Mouse (Mus musculus) embryonic stem cell, embryonic (primary cell): ENCODE data around the gene Tes3-ps.

Source experiments
- CTCF ChIA-PET, 4 experiments: fragments of 300-600 bp in 2 of 4; fragments of 350-600 bp in 2 of 4; sonication (Branson Sonifier 250); formaldehyde crosslinking; loops; one replicate each; lab custom pipeline; 2022; ENCODE audit warnings: inconsistent platforms in 2 of 4; lab: Charles Lee
- POLR2A ChIA-PET, 4 experiments: fragments of 300-600 bp in 2 of 4; fragments of 350-600 bp in 2 of 4; sonication (Branson Sonifier 250); formaldehyde crosslinking; loops; one replicate each; lab custom pipeline; 2022; ENCODE audit warnings: antibody characterized with exemption in 4 of 4, inconsistent platforms in 1 of 4; lab: Charles Lee

Gene Tes3-ps

DNA sequence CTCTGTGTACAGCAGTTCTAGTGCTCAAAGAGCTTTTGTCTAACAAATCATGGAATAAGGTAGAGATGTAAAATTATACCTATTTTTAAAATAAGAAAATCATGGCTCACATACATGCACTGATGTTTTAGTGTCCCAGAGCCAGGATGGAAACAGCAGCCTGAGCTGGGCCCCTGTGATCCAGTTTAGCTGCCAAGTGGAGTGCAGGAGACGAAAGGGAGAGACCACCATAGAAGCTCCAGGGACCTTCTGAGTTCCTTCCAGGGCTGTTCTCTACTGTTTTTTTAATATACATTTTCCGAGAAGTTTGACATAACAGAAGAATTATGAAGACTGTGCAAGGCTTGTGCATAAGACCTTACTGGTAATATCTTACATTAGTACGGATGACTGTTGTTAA, 15.2 kb upstream of the Tes3-ps start:
- ChIA-PET CTCF (no interaction called here), POLR2A (interaction anchor here in 1 of 4 experiments (3.2 kb wide), 1 partner anchor 9 kb away, joined by 12 read pairs; no protein-coding TSS in a partner anchor)

DNA sequence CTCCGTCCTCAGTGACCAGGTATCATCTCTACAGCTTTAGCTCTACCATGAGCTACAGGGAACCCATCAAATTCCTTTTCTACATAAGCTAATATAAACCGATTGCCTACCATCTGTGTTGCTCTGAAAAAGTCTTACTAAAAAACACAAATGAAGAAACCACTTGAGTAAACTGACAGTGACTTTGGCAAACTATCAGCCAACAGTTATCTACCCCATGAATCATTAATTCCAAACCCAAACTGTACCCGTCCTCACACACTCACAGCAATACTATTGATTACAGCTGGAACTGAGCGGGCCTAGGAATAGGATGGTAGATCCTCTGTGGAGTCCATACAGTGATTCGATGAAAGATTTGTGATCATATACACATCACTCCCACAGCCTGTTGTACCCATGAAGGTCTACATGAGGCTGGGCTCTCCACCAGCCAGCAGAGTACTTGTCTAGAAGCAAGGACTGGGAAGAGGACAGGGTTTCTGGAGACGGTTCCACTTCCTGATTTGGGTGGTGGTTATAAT, 14.2 kb upstream of the Tes3-ps start:
- CTCF ChIA-PET: no interaction called here
- POLR2A ChIA-PET: interaction anchor here in 2 of 4 experiments (1.2 to 3.2 kb wide), 3 partner anchors 10 to 14 kb away, joined by 3 to 12 read pairs (median 3); partner anchors contain the start of gene Tes3-ps (in 1 of the 2)

DNA sequence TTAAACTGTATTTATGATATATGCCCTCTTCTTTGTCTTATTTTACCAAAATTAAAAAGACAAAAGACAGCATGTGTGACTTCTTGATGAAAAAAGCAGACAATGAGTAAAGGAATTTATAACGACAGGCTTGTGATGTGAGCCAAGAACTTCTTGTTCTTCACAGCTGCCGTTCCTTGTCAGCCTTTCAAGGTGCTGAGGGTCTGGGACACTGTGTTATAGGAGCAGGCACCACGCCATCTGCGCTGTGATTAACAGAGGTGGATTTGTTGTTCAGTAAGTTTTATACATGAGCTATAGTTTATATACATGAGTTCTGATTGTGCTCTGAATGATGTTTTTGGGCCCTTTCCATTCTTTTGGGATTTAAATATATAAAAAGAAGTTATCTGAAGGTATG, 13.7 kb upstream of the Tes3-ps start:
- ChIA-PET CTCF (no interaction called here), POLR2A (interaction anchor here in 2 of 4 experiments (1.2 to 3.2 kb wide), 3 partner anchors 11 to 13 kb away, joined by 3 to 12 read pairs (median 3); partner anchors contain the start of gene Tes3-ps (in 1 of the 2))

DNA sequence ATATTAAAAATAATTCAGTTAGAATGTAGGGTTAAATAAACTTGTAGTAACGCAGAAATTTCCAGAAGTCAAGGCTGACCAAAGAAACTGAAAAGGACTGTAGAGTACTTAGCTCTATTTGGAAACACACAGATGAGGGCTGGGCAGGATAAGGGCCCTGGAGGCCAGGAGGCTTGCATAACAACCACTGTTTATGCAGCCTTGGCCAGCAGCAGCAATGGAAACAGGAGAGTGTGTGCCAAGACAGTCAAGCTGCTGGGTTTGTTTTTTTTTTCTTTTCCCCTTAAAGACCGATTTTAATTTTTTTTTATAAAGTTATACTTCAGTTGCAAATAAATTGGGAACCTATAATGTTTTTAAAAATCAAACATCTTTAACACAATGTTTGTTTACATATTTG, 13.1 kb upstream of the Tes3-ps start:
- ChIA-PET CTCF (no interaction called here), POLR2A (interaction anchor here in 2 of 4 experiments (0.9 to 3.2 kb wide), 4 partner anchors 11 to 31 kb away, joined by 3 to 12 read pairs (median 3); no protein-coding TSS in a partner anchor)

DNA sequence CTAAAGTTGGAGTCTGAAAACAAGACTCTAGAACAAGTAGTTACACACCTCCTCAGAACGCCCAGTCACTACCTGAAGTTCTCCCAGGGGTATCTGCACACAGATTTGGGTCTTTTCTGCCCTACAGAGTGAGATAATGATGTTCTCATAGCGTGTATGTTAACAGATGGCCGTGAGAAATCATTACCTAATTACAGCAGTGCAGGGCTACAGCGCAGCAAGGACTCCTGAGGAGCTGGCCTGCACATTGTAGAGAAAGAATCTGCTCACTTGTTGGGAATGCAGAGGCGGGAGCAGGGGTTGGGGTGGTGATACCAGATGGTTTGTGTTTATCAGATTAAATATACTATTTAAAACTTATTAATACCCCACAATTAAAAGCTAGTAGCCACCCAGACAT, 12.6 kb upstream of the Tes3-ps start:
- ChIA-PET POLR2A (interaction anchor here in 2 of 4 experiments (0.9 to 3.2 kb wide), 3 partner anchors 12 to 31 kb away, joined by 3 to 12 read pairs (median 3); no protein-coding TSS in a partner anchor), CTCF (no interaction called here)

DNA sequence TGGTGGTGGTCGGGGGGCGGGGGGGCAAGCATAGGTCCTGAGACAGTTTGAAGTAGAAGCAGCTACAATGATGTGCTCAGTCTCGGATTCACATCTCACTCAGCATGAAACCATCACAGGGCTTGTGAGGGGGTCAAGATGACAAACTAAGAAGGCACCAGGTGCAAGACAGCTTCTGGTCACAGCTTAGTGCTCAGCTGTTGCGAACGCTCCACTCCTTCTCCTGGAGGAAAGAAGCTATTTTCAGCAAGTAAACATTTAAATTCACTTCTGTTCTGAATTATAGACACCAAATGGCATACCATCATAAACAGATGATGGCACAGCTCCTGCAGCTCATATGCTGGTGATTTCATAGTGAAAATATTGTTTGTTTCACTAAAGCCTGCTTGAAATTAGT, 7.7 kb upstream of the Tes3-ps start:
- POLR2A ChIA-PET: interaction anchor here in 1 of 4 experiments (0.6 kb wide), 2 partner anchors 8 to 278 kb away, joined by 3 read pairs; no protein-coding TSS in a partner anchor
- CTCF ChIA-PET: no interaction called here

DNA sequence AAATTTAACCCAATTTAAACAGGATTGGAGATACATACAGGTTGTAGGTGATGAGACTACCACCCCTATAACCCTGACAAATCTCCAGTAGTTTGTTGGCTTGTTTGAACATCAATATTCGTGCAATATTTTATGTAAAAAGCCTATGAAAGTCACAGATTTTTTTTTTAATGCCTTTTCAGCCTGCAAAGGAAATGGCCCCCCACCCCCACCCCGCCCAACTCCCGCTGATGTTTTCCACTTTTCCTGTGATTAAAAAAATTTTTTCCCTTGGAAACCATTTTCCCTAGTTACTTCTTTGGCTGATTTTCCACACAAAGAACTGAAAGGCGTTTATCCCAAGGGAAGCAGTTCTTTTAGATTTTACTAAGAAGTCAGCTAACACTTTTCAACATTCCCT, 11.4 kb downstream of the Tes3-ps start, which contains the start of gene Ecm2:
Ecm2 (plus strand) TSS at position 301 of the 400 bp plus-strand sequence.
- ChIA-PET CTCF (no interaction called here), POLR2A (no interaction called here)

DNA sequence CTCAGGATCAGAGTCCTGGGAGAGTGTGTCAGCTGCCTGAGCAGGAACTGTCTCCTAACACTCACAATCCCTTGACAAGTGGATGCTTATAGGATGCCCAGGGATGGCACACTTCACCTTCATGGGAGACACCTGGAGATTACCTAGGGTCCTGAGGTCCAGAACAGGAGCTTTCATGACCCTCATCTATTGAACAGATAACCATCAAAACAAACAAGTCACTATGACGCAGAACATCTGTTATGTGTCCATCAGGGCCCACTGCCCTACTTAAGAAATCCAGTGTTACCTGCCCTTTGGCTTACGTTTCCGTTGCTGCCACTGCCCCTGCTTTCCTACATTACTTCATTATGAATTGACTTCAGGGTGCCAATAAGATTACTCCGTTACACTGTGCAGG, 12.7 kb downstream of the Tes3-ps start:
- ChIA-PET CTCF (no interaction called here), POLR2A (no interaction called here)

DNA sequence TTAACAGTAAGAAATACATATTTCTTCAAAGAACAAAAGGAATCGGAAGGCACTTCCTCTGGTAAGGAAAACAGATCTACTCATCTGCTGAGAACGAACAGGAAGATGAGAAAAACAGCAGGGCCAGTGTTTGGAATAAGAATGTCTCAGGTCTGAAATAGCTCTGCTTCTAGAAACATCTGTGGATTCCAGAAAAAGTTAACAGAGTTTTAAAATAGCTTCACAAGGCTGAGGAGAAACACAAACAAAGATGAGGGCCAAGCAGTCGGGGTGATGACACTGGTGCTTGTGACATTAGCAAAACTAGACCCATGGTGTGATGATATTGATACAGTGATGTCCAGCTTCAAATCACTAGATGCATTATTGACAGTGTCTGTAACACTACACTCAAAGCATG, 14.1 kb downstream of the Tes3-ps start:
- CTCF ChIA-PET: interaction anchor here in 1 of 4 experiments (0.6 kb wide), 1 partner anchor 191 kb away, joined by 10 read pairs; no protein-coding TSS in a partner anchor
- POLR2A ChIA-PET: no interaction called here

DNA sequence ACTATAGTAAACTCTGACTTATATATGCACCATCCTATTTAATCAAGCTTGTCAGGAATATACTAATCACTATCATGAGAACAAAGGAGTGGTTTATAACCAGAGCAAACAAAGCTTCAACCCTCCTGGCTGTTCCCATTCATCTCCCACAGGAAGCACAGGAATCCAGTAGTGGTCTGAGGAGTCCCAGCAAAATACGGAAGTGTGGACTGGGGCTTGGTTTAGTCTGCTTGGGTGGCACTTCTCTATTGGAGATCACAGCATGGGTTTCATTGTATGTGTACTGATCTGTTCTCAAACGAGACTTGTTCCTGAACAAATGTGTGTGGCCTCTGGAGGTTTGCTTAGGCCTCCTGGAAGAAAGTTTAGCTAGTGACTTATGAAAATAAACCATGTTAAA, 25.6 kb downstream of the Tes3-ps start:
- CTCF ChIA-PET: no interaction called here
- POLR2A ChIA-PET: no interaction called here

DNA sequence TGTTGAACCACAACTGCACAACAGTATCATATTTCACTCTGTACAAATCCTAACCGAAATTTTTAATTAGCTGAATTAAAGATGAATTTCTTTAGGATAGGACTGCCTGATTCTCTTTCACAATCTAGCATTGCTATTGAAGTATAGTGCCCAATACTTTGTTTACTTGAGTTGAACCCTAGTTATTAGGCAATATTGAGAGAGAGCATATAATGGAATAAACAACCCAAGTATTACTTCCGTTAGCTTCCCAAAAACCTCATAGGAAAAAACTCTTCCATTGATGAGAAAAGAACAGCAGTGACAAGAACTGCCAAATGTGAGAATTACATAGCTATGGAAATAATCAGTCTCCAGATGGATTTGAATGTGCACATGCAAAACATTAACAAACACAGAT, 33.1 kb downstream of the Tes3-ps start:
- ChIA-PET CTCF (no interaction called here), POLR2A (interaction anchor here in 1 of 4 experiments (1.3 kb wide), 1 partner anchor 27 kb away, joined by 3 read pairs; no protein-coding TSS in a partner anchor)

DNA sequence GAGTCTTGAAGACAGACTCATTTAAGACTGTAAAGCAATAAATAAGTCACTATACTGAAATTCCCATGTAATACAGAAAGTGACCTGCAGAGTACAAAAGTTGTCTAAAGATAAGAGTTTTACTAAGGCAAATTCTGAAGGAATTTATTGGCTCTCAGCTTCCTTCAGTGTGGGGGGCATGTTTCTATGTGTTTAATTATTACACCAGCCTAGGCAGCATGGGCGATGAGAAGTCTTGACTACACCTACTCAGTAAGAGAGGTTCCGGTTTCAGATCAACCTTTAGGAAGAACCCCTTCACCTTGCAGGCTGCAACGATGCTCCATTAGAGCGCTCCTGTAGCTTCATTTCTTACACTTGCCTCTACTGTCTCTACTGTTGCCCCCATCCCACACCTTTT, 37.5 kb downstream of the Tes3-ps start:
- CTCF ChIA-PET: no interaction called here
- POLR2A ChIA-PET: interaction anchor here in 1 of 4 experiments (0.8 to 1.6 kb wide), 2 partner anchors 16 to 42 kb away, joined by 3 to 4 read pairs; no protein-coding TSS in a partner anchor

DNA sequence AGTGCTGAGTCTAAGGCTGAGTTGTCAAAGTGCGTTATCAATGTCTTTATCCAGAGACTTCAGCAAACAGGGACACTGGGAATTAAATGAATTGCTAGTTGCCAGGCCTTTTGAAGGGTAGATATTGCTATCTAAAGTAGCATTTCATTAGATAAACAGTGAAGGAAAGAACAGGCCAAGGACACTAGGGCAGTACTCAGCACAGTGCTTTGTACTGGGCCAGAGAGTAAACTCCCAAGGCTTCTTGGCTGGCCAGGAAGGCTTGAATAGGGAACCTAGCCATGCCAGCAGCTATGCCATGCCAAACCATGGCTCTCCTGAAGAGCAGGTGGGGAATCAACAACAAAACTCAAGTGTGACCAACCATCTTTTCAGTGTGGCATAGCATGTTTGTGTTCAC, 43.8 kb downstream of the Tes3-ps start:
- ChIA-PET CTCF (no interaction called here), POLR2A (no interaction called here)

DNA sequence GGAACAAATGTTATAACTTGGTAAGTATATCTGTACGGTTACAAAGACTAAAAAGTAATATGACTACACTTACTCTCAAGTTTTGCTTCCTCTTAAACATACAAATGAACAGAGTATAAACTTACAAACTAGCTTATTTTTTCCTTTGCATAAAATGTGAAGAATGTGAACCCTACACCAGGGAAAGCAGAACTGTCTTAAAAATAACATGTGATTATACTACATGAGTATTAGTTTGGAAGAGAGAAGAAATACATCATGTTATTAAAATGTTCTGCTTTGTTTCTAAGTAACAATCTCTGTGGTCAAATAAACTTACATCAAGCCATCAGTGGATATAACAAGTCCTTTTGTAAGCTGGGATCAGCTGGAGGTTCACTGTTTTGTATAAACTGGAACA, 45.6 kb downstream of the Tes3-ps start:
- POLR2A ChIA-PET: no interaction called here
- CTCF ChIA-PET: interaction anchor here in 1 of 4 experiments (0.5 kb wide), 1 partner anchor 1564 kb away, joined by 3 read pairs; no protein-coding TSS in a partner anchor

DNA sequence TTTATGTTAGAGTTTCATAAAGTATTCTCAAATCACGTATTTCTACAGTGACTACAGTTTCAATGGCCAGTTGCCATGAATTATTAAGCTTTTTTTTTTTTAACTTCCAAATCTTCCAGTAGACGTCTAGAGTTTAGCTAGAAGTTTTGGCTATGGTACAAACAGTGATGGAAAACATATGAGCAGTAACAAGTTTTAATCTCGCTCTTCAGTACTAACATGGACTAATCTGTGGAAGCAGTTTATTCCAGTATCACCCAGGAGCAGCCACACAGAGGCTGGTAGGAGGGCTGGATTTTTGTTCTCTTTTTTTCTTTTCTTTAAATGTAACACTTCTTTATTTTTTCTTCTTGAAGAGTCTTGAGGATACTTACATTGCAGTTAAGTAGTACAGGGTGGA, 51.2 kb downstream of the Tes3-ps start, which contains the start of gene Aspn:
Aspn (plus strand) TSS at position 165 of the 400 bp plus-strand sequence.
- POLR2A ChIA-PET: interaction anchor here in 1 of 4 experiments (1.3 kb wide), 1 partner anchor 29 kb away, joined by 3 read pairs; no protein-coding TSS in a partner anchor

DNA sequence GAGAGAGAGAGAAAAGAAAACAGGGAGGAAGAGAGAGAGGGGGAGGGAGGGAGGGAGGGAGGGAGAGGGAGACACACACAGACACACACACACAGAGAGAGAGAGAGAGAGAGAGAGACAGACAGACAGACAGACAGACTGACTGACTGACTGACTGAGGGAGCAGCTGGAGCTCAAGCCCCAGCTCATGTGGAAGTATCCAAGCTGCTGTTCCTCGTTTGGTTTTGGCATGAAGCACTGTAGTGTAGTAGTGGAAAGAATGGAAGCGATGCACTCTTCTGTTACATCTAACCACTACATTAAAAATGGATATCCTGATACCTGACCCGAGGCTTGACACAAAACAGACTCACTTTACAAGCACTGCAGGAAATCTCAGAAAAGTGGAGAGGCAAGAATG, 52.5 kb downstream of the Tes3-ps start:
- CTCF ChIA-PET: interaction anchor here in 2 of 4 experiments (0.7 to 1.0 kb wide), 2 partner anchors 96 to 120 kb away, joined by 3 to 4 read pairs; no protein-coding TSS in a partner anchor
- POLR2A ChIA-PET: no interaction called here

More for the DNA sequence above, 51.2 kb downstream of the Tes3-ps start, which contains the start of gene Aspn:
- CTCF ChIA-PET: interaction anchor here in 1 of 4 experiments (0.6 kb wide), 1 partner anchor 1516 kb away, joined by 3 read pairs; no protein-coding TSS in a partner anchor
